Mouse (Mus musculus): ENCODE measurements around the gene Kcnj5. TPM values are rescaled to one million over a fixed set of nuclear protein-coding genes. Genes with fewer than 3 reads are reported as not detected.

Gene Kcnj5
- polyA plus RNA-seq, 1 experiment from 2014 or later, result 1.3 TPM

DNA sequence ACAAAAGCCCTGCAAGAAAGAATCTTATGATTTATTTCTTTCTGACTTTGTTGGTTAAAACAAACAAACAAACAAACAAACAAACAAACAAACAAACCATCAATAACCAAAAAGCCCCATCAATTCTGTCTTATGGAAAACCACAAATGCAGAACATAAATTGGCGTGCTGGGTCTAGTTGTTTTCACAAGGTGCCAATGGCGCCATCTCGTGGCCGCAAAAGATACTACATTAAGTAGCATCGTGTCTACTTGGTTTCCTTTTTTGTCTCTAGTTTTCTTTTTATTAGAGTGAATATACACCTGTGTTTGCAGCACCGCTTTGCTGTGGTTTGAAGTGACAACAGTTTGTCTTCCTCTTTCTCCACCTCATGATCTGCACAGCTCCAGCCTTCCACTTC, 6.2 kb upstream of the Kcnj5 start:
- Histone ChIP-seq H3K27ac (no peak overlapping the region), H3K9ac (no peak overlapping the region), H3K4me1 (peaks cover 16% of the 10 kb centered on the region; the same call in 1 of the 2 replicates), H3K27me3 (peaks cover 52% of the 10 kb centered on the region), H3K4me2 (no peak overlapping the region), H3K9me3 (replicated peaks) (no peaks in the 10 kb centered on the region), H3K4me3 (no peak overlapping the region), H3K36me3 (ENCODE audit: poor library complexity, severe bottlenecking) (no peaks in the 10 kb centered on the region)
- 4% methylated on average over 6 of the region's 6 CpGs for WGBS
- 0 out of 2 replicates have a peak, but pooled peaks have one; percentile 38 for ATAC-seq

DNA sequence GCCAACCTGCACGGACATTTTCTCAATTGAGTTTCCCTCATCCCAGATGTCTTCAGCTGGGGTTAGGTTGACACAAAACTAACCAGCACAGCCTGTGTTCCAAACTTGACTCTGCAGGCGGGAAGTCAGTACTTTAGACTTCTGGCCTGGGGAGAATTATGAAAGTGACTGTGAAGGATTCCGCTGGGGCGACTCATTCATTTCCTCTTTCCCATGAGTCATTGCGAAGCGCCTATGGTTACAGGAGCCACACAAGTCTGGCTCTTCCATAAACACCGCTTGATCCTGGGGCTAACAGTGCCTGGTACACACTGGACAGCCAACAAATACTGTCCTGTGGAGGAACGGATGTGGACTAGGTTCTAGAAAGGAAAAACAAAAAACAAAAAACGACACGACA, 5.2 kb upstream of the Kcnj5 start:
- Histone ChIP-seq H3K27ac (no peak overlapping the region), H3K36me3 (ENCODE audit: poor library complexity, severe bottlenecking) (no peaks in the 10 kb centered on the region), H3K4me1 (peaks cover 23% of the 10 kb centered on the region), H3K27me3 (peaks cover 62% of the 10 kb centered on the region), H3K9me3 (replicated peaks) (no peaks in the 10 kb centered on the region), H3K9ac (no peak overlapping the region), H3K4me2 (no peak overlapping the region), H3K4me3 (no peak overlapping the region)
- ATAC-seq, result no peak
- WGBS, result 87% methylated on average over 10 of the region's 10 CpGs

DNA sequence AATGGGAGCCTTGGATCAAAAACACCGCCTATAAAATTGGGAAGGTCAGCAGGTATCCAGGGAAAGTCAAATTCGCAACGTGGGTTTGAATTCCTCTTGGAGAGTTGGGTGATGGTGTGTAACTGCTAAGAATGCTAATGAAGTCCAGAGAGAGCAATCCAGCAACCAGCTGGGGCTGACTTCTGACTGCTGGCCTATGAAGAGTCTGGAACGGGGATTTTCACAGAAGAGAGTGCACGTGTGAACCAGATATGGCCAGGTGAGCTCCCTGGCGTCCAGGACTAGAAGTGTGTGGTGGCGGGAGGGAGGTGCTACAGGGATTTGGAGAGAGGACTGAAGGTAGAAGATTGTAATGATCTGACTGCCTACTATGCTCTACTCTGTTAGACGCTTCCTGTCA, 3.9 kb upstream of the Kcnj5 start:
- Histone ChIP-seq H3K27me3 (peaks cover 74% of the 10 kb centered on the region), H3K9me3 (replicated peaks) (no peaks in the 10 kb centered on the region), H3K4me3 (no peak overlapping the region), H3K36me3 (ENCODE audit: poor library complexity, severe bottlenecking) (no peaks in the 10 kb centered on the region), H3K9ac (no peak overlapping the region), H3K4me1 (peaks cover 30% of the 10 kb centered on the region), H3K4me2 (no peak overlapping the region), H3K27ac (no peak overlapping the region)
- no peak for ATAC-seq
- 60% methylated on average over 8 of the region's 8 CpGs for WGBS

DNA sequence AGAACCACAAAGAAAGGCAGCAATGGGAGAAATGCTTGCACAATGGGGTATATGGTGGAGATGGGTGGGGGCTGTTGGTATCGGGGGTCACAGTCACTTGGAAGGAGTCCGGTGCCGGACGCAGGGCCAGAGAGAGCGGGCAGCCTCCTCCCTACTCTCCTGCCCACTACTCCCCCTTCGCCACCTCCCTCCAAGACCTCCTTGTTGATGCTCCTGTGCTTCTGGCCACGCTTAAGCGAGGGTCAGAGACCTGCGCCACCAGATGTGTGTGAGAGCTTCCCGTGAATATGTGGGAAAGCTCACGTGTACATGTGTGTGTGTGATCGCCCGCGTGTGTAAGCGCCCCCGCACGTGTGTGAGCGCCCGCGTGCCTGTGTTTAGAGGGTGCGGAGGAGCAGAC, 339 bp upstream of the Kcnj5 start:
- H3K27me3 ChIP-seq, result peaks cover 95% of the 10 kb centered on the region
- H3K9me3 ChIP-seq (replicated peaks), result no peaks in the 10 kb centered on the region
- 0 out of 2 replicates have a peak overlapping the region, but pooled peaks have one; percentile 37 for H3K9ac ChIP-seq
- no peak overlapping the region for H3K27ac ChIP-seq
- H3K4me3 ChIP-seq, result peak overlapping the region; percentile 23
- peak overlapping the region; percentile 56 for H3K4me2 ChIP-seq
- H3K36me3 ChIP-seq (ENCODE audit: poor library complexity, severe bottlenecking), result no peaks in the 10 kb centered on the region
- 2% methylated on average over 21 of the region's 21 CpGs for WGBS
- ATAC-seq, result peak; percentile 28; the same call in 1 of the 2 replicates
- H3K4me1 ChIP-seq, result peaks cover 25% of the 10 kb centered on the region

DNA sequence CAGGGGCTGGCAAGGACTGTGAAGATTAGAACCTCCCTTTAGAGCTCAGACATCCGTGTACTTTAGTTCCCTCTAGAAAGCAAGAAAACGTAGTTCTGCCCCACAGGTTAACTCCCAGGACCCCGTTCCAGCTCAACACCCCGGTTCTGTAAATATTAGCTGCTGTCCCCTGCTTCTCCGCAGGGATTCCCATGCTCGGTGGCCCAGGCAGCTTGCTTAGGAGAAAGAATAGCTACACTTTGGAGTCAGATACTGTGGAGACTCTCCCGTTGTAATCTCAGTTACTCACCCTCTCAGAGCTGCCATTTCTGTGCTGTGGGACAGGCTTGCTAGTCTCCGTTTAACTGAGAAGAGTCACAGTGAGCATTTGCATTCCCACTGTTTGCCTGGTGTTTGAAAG, 1.2 kb downstream of the Kcnj5 start:
- Histone ChIP-seq H3K4me3 (0 out of 2 replicates have a peak overlapping the region, but pooled peaks have one; percentile 23), H3K9me3 (replicated peaks) (no peaks in the 10 kb centered on the region), H3K27me3 (peaks cover 80% of the 10 kb centered on the region), H3K9ac (no peak overlapping the region), H3K4me2 (no peak overlapping the region), H3K4me1 (peaks cover 25% of the 10 kb centered on the region), H3K36me3 (ENCODE audit: poor library complexity, severe bottlenecking) (no peaks in the 10 kb centered on the region), H3K27ac (no peak overlapping the region)
- WGBS, result 16% methylated on average over 8 of the region's 8 CpGs
- ATAC-seq, result no peak

DNA sequence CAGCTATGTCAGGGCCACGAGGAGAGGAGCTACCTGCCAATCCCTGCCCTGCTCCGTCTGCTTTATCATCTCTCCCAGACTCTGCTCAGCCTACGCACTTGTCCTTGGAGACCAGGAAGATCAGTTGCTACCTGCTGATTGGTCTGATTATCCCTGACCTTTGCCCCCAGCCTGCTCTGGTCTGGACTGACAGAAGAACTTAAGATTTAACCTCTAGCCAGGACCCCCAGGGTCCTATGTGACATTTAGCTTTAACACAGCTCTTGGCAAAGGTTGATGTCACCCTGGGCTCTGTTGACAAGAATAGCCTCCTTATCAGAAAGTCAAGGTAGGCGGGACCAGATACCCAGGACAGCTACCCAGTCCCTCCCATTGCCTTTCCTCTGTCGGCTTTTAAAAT, 3.3 kb downstream of the Kcnj5 start:
- ATAC-seq, result no peak
- 68% methylated on average over 5 of the region's 5 CpGs for WGBS
- Histone ChIP-seq H3K4me3 (no peak overlapping the region), H3K4me2 (no peak overlapping the region), H3K27me3 (peaks cover 62% of the 10 kb centered on the region), H3K27ac (no peak overlapping the region), H3K36me3 (ENCODE audit: poor library complexity, severe bottlenecking) (no peaks in the 10 kb centered on the region), H3K9ac (no peak overlapping the region), H3K4me1 (peaks cover 18% of the 10 kb centered on the region), H3K9me3 (replicated peaks) (no peaks in the 10 kb centered on the region)

DNA sequence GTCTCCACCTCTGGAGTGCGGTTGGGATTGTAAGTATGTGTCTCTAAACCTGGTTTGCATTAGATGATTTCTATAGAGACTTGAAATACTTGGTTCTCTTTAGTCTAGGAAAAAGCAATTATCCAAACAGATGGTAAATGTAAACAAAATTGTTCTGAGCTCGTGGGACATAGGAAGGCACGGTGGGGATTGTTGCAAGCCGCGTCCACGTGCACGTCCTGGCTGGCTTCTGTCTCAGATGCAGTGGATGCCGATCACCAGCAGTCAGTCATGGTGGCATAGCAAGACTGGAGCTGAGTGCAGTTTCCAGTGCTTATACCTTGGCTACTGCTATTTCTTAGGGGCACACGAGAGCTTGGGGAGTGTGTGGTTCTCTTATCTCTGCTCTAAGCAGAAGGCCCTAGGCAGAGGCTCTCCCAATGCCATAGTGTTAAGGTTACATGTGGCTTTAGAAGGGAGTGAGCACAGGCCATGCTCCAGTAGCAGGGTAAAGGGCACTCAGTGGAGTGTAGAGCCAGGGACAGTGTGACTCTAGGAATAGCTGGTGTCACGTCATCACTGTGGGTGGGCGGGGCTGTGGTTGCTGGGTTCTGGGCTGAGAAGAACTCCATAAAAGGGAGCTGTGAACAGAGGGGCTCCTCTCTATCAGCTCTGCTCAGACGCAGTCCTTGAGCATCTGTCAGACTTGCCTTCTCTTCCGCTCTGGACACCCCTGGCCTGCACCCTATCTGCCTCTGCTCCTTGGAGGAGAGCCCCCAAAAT, 8.6 kb downstream of the Kcnj5 start:
- ATAC-seq, result no peak
- H3K4me3 ChIP-seq, result no peak overlapping the region
- no peaks in the 10 kb centered on the region for H3K4me1 ChIP-seq
- H3K9ac ChIP-seq, result no peak overlapping the region
- peaks cover 10% of the 10 kb centered on the region; the same call in 1 of the 2 replicates for H3K27me3 ChIP-seq
- H3K27ac ChIP-seq, result no peak overlapping the region
- no peaks in the 10 kb centered on the region for H3K9me3 ChIP-seq (replicated peaks)
- 87% methylated on average over 13 of the region's 13 CpGs for WGBS
- H3K36me3 ChIP-seq (ENCODE audit: poor library complexity, severe bottlenecking), result no peaks in the 10 kb centered on the region
- H3K4me2 ChIP-seq, result no peak overlapping the region

DNA sequence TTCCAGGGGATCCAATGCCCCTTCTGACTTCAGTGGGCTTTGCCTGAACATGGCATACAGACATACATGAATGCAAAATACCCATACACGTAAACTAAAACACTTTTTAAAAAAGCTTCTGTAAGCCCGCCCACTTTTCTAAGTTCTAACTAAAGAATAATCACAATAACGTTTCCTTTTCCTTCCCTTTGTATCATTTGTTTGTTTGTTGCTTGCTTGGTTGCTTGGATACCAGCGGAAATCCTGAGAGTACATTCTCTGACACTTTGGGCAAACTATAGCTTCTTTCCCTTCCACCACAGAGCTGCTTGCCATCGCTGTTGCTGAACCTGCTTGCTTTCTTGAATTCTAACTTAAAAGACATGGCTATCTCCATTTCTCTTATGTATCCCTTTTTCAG, 13.0 kb downstream of the Kcnj5 start:
- no peak overlapping the region for H3K9ac ChIP-seq

DNA sequence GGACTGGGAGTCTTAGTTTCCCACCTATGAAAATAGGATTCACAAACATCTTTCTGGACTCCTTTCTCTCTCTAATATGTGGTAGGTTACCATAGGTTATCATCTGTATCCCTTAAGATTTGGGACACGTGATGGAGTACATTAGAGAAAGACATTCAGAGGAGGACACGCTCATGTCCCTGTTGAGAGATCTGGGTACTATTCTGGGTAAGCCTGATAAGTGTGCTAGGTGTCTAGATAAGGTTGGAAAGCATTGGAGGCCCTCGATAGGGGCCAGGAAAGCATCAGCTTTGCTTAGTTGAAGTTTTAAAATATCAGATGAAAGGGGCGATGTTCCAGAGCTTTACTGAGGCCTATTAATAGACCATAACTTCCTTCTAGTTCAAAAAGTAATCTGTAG, 15.4 kb downstream of the Kcnj5 start:
- H3K4me3 ChIP-seq, result no peak overlapping the region
- no peaks in the 10 kb centered on the region for H3K9me3 ChIP-seq (replicated peaks)
- H3K36me3 ChIP-seq (ENCODE audit: poor library complexity, severe bottlenecking), result no peaks in the 10 kb centered on the region
- ATAC-seq, result no peak
- H3K4me1 ChIP-seq, result no peaks in the 10 kb centered on the region
- no peak overlapping the region for H3K9ac ChIP-seq
- H3K27ac ChIP-seq, result no peak overlapping the region
- no peak overlapping the region for H3K4me2 ChIP-seq
- no peaks in the 10 kb centered on the region for H3K27me3 ChIP-seq
- WGBS, result 87% methylated on average over 4 of the region's 4 CpGs

More for the DNA sequence above, 13.0 kb downstream of the Kcnj5 start:
- no peaks in the 10 kb centered on the region for H3K4me1 ChIP-seq
- no peaks in the 10 kb centered on the region for H3K9me3 ChIP-seq (replicated peaks)
- no peak for ATAC-seq
- no peak overlapping the region for H3K4me3 ChIP-seq
- H3K27me3 ChIP-seq, result no peaks in the 10 kb centered on the region
- H3K27ac ChIP-seq, result no peak overlapping the region
- no peaks in the 10 kb centered on the region for H3K36me3 ChIP-seq (ENCODE audit: poor library complexity, severe bottlenecking)
- H3K4me2 ChIP-seq, result no peak overlapping the region
- WGBS, result 64% methylated on average over 5 of the region's 5 CpGs

DNA sequence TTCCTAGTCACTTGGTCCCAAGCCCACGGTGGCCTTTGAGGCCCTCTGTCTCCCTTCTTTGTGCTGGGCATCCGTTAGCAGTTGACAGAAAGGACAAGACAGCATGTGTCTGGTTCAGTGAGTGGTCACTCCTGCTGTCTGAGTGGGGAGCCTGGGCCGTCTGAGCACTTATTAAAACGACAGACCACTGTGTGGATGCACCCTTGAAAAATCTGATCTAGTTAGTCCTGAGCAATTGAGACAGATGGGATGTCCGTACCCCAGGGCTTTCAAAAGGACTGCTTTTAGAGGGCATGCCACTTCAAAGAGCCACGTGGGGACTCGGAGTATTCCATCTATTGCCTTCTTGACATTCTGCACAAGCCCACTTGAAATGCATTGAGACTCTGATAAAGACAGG, 20.5 kb downstream of the Kcnj5 start:
- Histone ChIP-seq H3K4me1 (no peaks in the 10 kb centered on the region), H3K27me3 (no peaks in the 10 kb centered on the region), H3K9me3 (replicated peaks) (no peaks in the 10 kb centered on the region), H3K4me2 (no peak overlapping the region), H3K36me3 (ENCODE audit: poor library complexity, severe bottlenecking) (no peaks in the 10 kb centered on the region), H3K9ac (no peak overlapping the region), H3K4me3 (no peak overlapping the region), H3K27ac (no peak overlapping the region)
- 69% methylated on average over 7 of the region's 7 CpGs for WGBS
- ATAC-seq, result peak; percentile 24; the same call in 1 of the 2 replicates

DNA sequence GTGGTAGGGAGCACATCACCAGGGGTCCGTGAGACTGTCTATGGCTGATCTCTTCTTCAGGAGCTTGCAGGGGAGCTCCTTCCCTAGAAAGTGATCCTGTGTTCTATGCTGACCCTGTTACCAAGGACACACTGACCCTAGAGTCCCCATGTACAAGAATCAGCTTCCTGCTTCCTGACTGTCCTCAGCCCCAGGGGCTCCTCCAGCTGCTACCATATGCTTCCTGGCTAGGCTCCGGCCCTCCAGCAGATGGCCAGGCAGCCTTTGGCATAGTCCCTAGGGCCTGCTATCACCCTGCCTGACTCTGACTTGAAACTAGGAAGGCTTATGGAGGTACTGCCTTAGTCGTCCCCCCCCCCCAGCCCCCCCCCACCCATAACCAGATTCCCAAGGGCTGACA, 24.0 kb downstream of the Kcnj5 start:
- no peaks in the 10 kb centered on the region for H3K27me3 ChIP-seq
- H3K9ac ChIP-seq, result no peak overlapping the region
- ATAC-seq, result no peak
- H3K4me2 ChIP-seq, result no peak overlapping the region
- no peak overlapping the region for H3K4me3 ChIP-seq
- whole genome bisulfite sequencing, result 71% methylated on average over 3 of the region's 3 CpGs
- no peaks in the 10 kb centered on the region for H3K4me1 ChIP-seq
- H3K27ac ChIP-seq, result no peak overlapping the region
- H3K9me3 ChIP-seq (replicated peaks), result no peaks in the 10 kb centered on the region
- H3K36me3 ChIP-seq (ENCODE audit: poor library complexity, severe bottlenecking), result no peaks in the 10 kb centered on the region

DNA sequence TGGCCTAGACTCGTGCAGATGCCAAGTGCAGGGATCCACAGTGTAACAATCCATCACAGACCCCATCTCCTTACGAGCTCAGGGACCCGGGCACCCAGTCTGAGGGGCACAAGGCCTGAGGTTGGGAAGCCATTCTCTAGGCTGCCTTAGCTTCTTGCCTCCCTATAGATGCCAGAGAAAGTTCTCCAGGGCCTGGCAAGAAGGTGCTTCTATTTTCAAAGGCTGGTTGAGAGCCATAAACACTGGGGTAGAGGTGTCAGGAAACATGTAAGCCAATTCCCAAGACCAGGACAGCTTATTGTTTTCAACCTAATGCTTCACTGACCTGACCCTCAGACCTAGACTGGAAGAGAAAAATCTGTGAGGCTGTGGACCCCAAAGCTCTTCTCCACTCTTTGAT, 28.2 kb downstream of the Kcnj5 start:
- Histone ChIP-seq H3K4me1 (peaks cover 5% of the 10 kb centered on the region; the same call in 1 of the 2 replicates), H3K4me2 (no peak overlapping the region), H3K27me3 (no peaks in the 10 kb centered on the region), H3K27ac (no peak overlapping the region), H3K9ac (no peak overlapping the region), H3K36me3 (ENCODE audit: poor library complexity, severe bottlenecking) (no peaks in the 10 kb centered on the region), H3K9me3 (replicated peaks) (no peaks in the 10 kb centered on the region), H3K4me3 (no peak overlapping the region)
- ATAC-seq, result no peak
- 91% methylated on average over 3 of the region's 3 CpGs for WGBS

DNA sequence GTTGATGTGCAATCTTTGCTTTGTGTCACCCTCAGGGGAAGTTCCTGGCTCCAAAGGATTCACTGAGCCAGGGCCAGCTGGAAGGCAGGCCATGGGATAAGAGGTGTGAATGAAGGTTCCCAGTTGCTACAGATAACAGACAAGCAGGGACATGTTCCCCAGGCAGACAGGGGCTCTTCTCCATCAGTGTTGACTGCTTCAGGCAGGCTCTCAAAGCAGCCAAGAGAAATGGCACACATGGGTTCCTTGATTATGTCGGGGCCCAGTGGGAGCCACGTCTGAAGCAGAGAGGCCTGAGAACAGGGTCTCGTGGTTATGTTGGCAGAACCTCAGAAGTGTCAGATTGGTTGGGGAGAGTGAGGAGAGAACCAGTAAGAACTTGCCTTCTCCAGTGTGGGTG, 30.1 kb downstream of the Kcnj5 start:
- H3K4me3 ChIP-seq, result no peak overlapping the region
- H3K27ac ChIP-seq, result no peak overlapping the region
- no peak for ATAC-seq
- peaks cover 5% of the 10 kb centered on the region; the same call in 1 of the 2 replicates for H3K4me1 ChIP-seq
- H3K36me3 ChIP-seq (ENCODE audit: poor library complexity, severe bottlenecking), result no peaks in the 10 kb centered on the region
- no peaks in the 10 kb centered on the region for H3K9me3 ChIP-seq (replicated peaks)
- H3K27me3 ChIP-seq, result no peaks in the 10 kb centered on the region
- WGBS, result 80% methylated on average over 3 of the region's 3 CpGs
- no peak overlapping the region for H3K9ac ChIP-seq
- H3K4me2 ChIP-seq, result no peak overlapping the region
